Mouse (Mus musculus): ENCODE measurements around the gene Unc5cl.

GRCm38 (mm10) chr17:48410299-48410785, 44.4 kb upstream of the Unc5cl start:
- TF ChIP-seq POLR2A (IDR thresholded peaks at IDR 0.05; ENCODE audit: insufficient read depth, low read depth, low read length) (no peak), EP300 (IDR thresholded peaks at IDR 0.05; ENCODE audit: insufficient read depth, low read depth, low read length) (no peak)
